Mouse (Mus musculus): ENCODE data around the gene Phyhipl.

Gene Phyhipl

GRCm38 (mm10) chr10:70533301-70533781 is 122.4 kb downstream of the Phyhipl start:
- no peak for DNase-seq (ENCODE audit: low read depth, low spot score)

DNA sequence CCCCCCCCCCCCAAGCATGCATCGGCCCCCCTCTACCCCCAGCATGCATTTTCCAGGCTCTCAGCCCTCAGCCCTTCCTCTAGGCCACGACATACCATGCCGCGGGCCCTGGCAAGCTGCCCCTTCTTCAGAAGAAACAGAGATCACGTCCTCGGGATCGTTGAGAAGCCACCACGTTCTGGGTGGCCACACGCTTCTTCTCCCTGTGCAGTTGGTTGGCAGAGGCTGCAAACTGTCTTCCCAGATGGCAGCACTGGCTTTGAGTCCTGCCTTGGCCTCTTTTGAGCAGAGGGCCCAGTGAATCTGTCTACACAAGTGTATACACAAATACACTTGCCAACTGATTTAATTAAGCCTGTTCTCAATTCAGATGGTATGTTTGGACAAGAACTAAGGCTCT is 123.5 kb downstream of the Phyhipl start:
- no peak for DNase-seq (ENCODE audit: low read depth, low spot score)

GRCm38 (mm10) chr10:70530185-70530823 is 125.5 kb downstream of the Phyhipl start:
- DNase-seq (ENCODE audit: low read depth, low spot score), result no peak

DNA sequence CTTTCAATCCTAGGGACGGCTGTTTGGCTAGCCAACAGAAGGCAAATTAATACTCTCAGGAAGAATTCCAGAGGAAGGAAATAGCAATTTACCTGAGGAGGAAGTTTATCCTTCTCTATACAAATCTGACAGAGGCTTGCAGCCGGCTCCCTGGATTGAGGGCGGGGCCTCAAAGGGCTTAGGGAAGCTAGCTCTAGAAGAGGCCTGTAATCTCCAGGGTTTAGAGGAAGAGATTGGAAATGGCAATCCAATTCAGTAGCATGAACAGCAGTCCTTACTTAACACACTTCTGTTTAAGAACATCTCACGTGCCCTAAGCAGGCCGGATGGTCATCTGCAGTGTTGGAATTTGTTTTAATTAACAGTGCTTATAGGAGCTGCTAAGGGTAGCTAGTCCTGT is 134.4 kb downstream of the Phyhipl start:
- no peak for DNase-seq (ENCODE audit: low read depth, low spot score)

DNA sequence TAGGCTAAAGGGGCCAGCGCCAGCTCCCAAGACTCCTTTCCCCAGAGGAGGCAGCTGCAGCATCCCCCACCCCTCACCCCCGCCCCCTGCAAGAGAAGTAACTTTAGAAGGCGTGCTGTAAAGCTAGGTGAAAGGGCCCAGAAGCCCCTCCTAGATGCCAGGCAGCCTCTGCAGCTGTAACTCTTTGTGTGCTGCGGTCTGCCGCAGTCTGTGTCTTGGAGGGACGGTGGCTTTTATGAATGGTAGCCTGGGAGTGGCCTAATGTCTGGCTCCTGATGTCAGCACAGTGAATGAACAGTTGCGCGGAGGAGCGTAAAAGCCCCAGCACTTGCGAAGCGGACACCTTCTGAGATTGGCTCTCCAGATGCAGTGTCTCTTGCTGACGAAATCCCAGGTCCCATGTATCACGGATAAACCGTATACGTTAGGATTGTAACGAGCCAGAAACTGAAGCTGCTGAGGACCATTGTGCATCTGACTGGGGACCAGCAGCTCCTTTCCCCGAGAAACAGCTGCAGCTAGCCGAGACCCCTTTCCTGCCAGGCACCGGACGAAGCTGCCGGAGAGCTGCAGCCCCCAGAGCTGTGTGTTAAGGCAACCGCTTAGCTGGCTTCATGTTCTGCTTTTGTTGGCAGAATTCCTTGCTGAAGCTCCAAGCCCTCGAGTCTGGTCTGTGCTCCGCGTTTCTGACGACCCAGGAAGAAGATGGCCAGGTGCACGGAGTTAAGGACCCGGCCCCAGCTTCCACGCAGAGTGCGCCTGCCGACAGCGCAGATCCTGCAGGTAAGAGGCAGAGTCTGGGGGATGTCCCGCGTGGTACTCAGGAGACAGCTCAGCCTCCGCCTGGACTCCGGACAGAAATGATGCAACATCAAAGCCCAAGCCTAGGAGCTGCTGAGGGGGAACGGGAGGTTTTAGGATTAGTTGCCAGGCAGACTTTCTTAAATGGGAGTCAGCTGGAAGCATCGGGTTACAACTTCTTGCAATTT is 135.3 kb downstream of the Phyhipl start:
- DNase-seq (ENCODE audit: low read depth, low spot score), result peak; percentile 51

GRCm38 (mm10) chr10:70519640-70520099 is 136.1 kb downstream of the Phyhipl start:
- DNase-seq (ENCODE audit: low read depth, low spot score), result no peak

- no peak for DNase-seq (ENCODE audit: low read depth, low spot score)
Observed at GRCm38 (mm10) chr10:70516661-70517060, 139.1 kb downstream of the Phyhipl start.

DNA sequence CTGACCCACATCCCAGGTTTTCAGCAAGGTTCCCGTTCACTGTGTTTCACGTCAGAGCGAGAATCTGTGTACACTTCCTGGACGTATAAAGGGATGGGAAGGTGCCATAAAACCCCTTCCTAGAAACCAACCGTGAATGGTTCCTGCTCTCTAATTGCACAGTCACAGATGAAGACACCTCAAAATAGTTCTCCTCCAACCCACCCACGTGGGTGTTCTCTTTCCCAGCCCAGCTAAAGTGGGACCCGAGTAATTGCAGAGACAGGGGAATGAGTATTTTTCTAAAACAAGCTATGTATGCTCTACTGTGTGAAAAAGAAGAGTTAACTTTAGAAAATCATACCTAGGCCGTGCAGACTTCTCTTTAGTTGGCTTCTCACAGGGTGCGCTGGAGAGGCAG is 140.9 kb downstream of the Phyhipl start:
- no peak for DNase-seq (ENCODE audit: low read depth, low spot score)

- peak; percentile 66 for DNase-seq (ENCODE audit: low read depth, low spot score)
Observed at GRCm38 (mm10) chr10:70507880-70508279, 147.9 kb downstream of the Phyhipl start.

All from ES-CJ7 (cell line).